Mouse (Mus musculus) heart, adult 2 months (tissue): ENCODE measurements around the gene Hmgb4.

ENCODE experiments used
- CTCF ChIP-seq: fragments of 200-600 bp; IDR thresholded peaks from 2 replicates; pipeline ENCODE4 v1.8.1; 2022; ENCODE audit warnings: antibody characterized with exemption, mild to moderate bottlenecking, moderate library complexity
- EP300 ChIP-seq: fragments of 200-500 bp; IDR thresholded peaks from 2 replicates; pipeline ENCODE4 v1.6.1; 2011; ENCODE audit warnings: low read depth, low read length, control low read depth; ENCODE audit not compliant: insufficient read depth
- POLR2A ChIP-seq: fragments of 200-500 bp; IDR thresholded peaks from 2 replicates; pipeline ENCODE4 v1.6.1; 2011; ENCODE audit warnings: mild to moderate bottlenecking, low read depth, low read length, control low read depth; ENCODE audit not compliant: insufficient read depth

GRCm38 (mm10) chr4:128270177-128270576 lies 9.4 kb upstream of the Hmgb4 start:
- TF ChIP-seq CTCF (no peak), POLR2A (no peak), EP300 (no peak)
